Mouse (Mus musculus): Measurements from ENCODE around the gene Sdk1.

The Sdk1 gene

GRCm38 (mm10) chr5:142039236-142039635 lies 797.9 kb downstream of the Sdk1 start:
- no peak for DNase-seq

- peak; percentile 30 to 51 for DNase-seq
Observed at GRCm38 (mm10) chr5:142039891-142040530, 798.7 kb downstream of the Sdk1 start.

GRCm38 (mm10) chr5:142041226-142041802 lies 800.0 kb downstream of the Sdk1 start:
- no peak for DNase-seq

- no peak for DNase-seq
Observed at GRCm38 (mm10) chr5:142061781-142062180, 820.5 kb downstream of the Sdk1 start.

GRCm38 (mm10) chr5:142071322-142071721 lies 830.0 kb downstream of the Sdk1 start:
- DNase-seq: no peak

- no peak for DNase-seq
Observed at GRCm38 (mm10) chr5:142073901-142074300, 832.6 kb downstream of the Sdk1 start.

GRCm38 (mm10) chr5:142074561-142075500 lies 833.5 kb downstream of the Sdk1 start:
- no peak for DNase-seq

- DNase-seq: no peak
Observed at GRCm38 (mm10) chr5:142080661-142081060, 839.4 kb downstream of the Sdk1 start.

- no peak for DNase-seq
Observed at GRCm38 (mm10) chr5:142081076-142081475, 839.8 kb downstream of the Sdk1 start.

- DNase-seq: no peak
Observed at GRCm38 (mm10) chr5:142096377-142096841, 855.1 kb downstream of the Sdk1 start.

GRCm38 (mm10) chr5:142100176-142100575 lies 858.9 kb downstream of the Sdk1 start:
- no peak for DNase-seq

GRCm38 (mm10) chr5:142107434-142107833 lies 866.1 kb downstream of the Sdk1 start:
- no peak for DNase-seq

GRCm38 (mm10) chr5:142111989-142112388 lies 870.7 kb downstream of the Sdk1 start:
- DNase-seq: no peak

- DNase-seq: no peak
Observed at GRCm38 (mm10) chr5:142113210-142114175, 872.2 kb downstream of the Sdk1 start.

GRCm38 (mm10) chr5:142127779-142128178 lies 886.5 kb downstream of the Sdk1 start:
- no peak for DNase-seq

GRCm38 (mm10) chr5:142128181-142128611 lies 886.9 kb downstream of the Sdk1 start:
- DNase-seq: no peak

- DNase-seq: no peak
Observed at GRCm38 (mm10) chr5:142130004-142130403, 888.7 kb downstream of the Sdk1 start.

- DNase-seq: no peak
Observed at GRCm38 (mm10) chr5:142139978-142140377, 898.7 kb downstream of the Sdk1 start.

- no peak for DNase-seq
Observed at GRCm38 (mm10) chr5:142149594-142149993, 908.3 kb downstream of the Sdk1 start.

- DNase-seq: no peak
Observed at GRCm38 (mm10) chr5:142150756-142151155, 909.5 kb downstream of the Sdk1 start.

- no peak for DNase-seq
Observed at GRCm38 (mm10) chr5:142156868-142157852, 915.9 kb downstream of the Sdk1 start.

Measured in B cell, adult 2 months (primary cell).